8 mouse cellular contexts compared by ENCODE assay signal in genomic region chr2:118701971-118702882, GRCm38 (mm10). TPM values are rescaled to one million over a fixed set of nuclear protein-coding genes. Genes with fewer than 3 reads are reported as not detected.
DNase-seq lines count a peak whose midpoint lies in the region; ATAC-seq and TF ChIP-seq lines count a peak whose summit lies in the region.

No protein-coding gene starts in this region.

- no peak overlapping the region for H3K27ac ChIP-seq in kidney, adult 2 months (ENCODE audit: insufficient read depth, low read depth, low read length)
- peak overlapping the region; percentile 3; the same call in 1 of the 2 replicates for H3K27ac ChIP-seq in bone marrow, adult 2 months (ENCODE audit: control insufficient read depth, insufficient read depth, low read depth, low read length, poor library complexity)
- no peak overlapping the region for H3K27ac ChIP-seq in hindbrain, embryonic 12.5 days
- H3K27ac ChIP-seq in midbrain, embryonic 14.5 days (replicated peaks; ENCODE audit: low read depth, low read length), result no peak overlapping the region

- H3K4me2 ChIP-seq in hindbrain, embryonic 12.5 days (replicated peaks), result peak overlapping the region; percentile 70
- peak overlapping the region; percentile 67 for H3K4me2 ChIP-seq in midbrain, embryonic 14.5 days (ENCODE audit: low read length)

- TF ChIP-seq POLR2A in kidney, adult 2 months (IDR thresholded peaks at IDR 0.05; ENCODE audit: low read depth, low read length), result no peak
- no peak for TF ChIP-seq POLR2A in bone marrow, adult 2 months (IDR thresholded peaks at IDR 0.05; ENCODE audit: borderline replicate concordance, control insufficient read depth, low read depth, low read length)

- 0 out of 2 replicates have a peak, but pooled peaks have one; percentile 5 for ATAC-seq in hindbrain, embryonic 12.5 days (ENCODE audit: low FRiP score)
- ATAC-seq in midbrain, embryonic 14.5 days (ENCODE audit: low FRiP score, low TSS enrichment), result no peak
- no peak for ATAC-seq in megakaryocyte progenitor cell, adult 5-6 weeks (replicated peaks; ENCODE audit: poor library complexity)
- no peak for ATAC-seq in erythroid progenitor cell, adult 5-6 weeks (replicated peaks; ENCODE audit: low FRiP score, poor library complexity, severe bottlenecking)

- no peaks in the 10 kb centered on the region for H3K27me3 ChIP-seq in kidney, adult 2 months (replicated peaks; ENCODE audit: control insufficient read depth, insufficient read depth, low read length)
- peaks cover 94% of the 10 kb centered on the region for H3K27me3 ChIP-seq in hindbrain, embryonic 12.5 days
- peaks cover 79% of the 10 kb centered on the region for H3K27me3 ChIP-seq in midbrain, embryonic 14.5 days (ENCODE audit: control insufficient read depth, insufficient read depth, low read length)

- no peaks in the 10 kb centered on the region for H3K9me3 ChIP-seq in hindbrain, embryonic 12.5 days (replicated peaks)
- no peaks in the 10 kb centered on the region for H3K9me3 ChIP-seq in midbrain, embryonic 14.5 days (ENCODE audit: control insufficient read depth, low read length)

- 24% methylated on average over 51 of the region's 51 CpGs for WGBS in kidney, adult 2 months
- WGBS in bone marrow, adult 2 months, result 29% methylated on average over 51 of the region's 51 CpGs
- WGBS in hindbrain, embryonic 12.5 days, result 3% methylated on average over 51 of the region's 51 CpGs
- 3% methylated on average over 51 of the region's 51 CpGs for WGBS in midbrain, embryonic 14.5 days

- peak; percentile 42 for DNase-seq in kidney, adult 2 months
- no peak for DNase-seq in kidney, adult 18-20 months
- DNase-seq in midbrain, embryonic 14.5 days, result no peak
- no peak for DNase-seq in cerebellum, postnatal 25 days

- no peak for TF ChIP-seq CTCF in kidney, adult 2 months (conservative IDR thresholded peaks at IDR 0.05; ENCODE audit: insufficient read depth, insufficient read length, low read depth, low read length)
- no peak for TF ChIP-seq CTCF in bone marrow, adult 2 months (IDR thresholded peaks at IDR 0.05; ENCODE audit: control insufficient read depth, insufficient read depth, low read length)

- peak overlapping the region; percentile 40; the same call in 1 of the 2 replicates for H3K4me3 ChIP-seq in kidney, adult 2 months (ENCODE audit: insufficient read depth, low read depth, low read length)
- H3K4me3 ChIP-seq in bone marrow, adult 2 months (replicated peaks; ENCODE audit: control insufficient read depth, low read depth, low read length), result peak overlapping the region; percentile 42
- H3K4me3 ChIP-seq in hindbrain, embryonic 12.5 days, result peak overlapping the region; percentile 45
- peak overlapping the region; percentile 36 for H3K4me3 ChIP-seq in midbrain, embryonic 14.5 days (replicated peaks; ENCODE audit: low read depth, low read length)

- peak overlapping the region; percentile 35; the same call in 1 of the 2 replicates for H3K9ac ChIP-seq in hindbrain, embryonic 12.5 days
- no peak overlapping the region for H3K9ac ChIP-seq in midbrain, embryonic 14.5 days (replicated peaks; ENCODE audit: low read length)

- H3K36me3 ChIP-seq in kidney, adult 2 months (ENCODE audit: control insufficient read depth, insufficient read depth, low read length), result no peaks in the 10 kb centered on the region
- no peaks in the 10 kb centered on the region for H3K36me3 ChIP-seq in hindbrain, embryonic 12.5 days
- no peaks in the 10 kb centered on the region for H3K36me3 ChIP-seq in midbrain, embryonic 14.5 days (ENCODE audit: control insufficient read depth, insufficient read depth, low read length)

- H3K4me1 ChIP-seq in kidney, adult 2 months (ENCODE audit: control insufficient read depth, insufficient read depth, low read length), result peaks cover 3% of the 10 kb centered on the region; the same call in 1 of the 2 replicates
- peaks cover 4% of the 10 kb centered on the region for H3K4me1 ChIP-seq in bone marrow, adult 2 months (ENCODE audit: control insufficient read depth, insufficient read depth, low read length)
- H3K4me1 ChIP-seq in hindbrain, embryonic 12.5 days, result peaks cover 44% of the 10 kb centered on the region
- peaks cover 30% of the 10 kb centered on the region for H3K4me1 ChIP-seq in midbrain, embryonic 14.5 days (ENCODE audit: control insufficient read depth, insufficient read depth, low read length)

RNA-seq across cellular contexts. Expression of gene Ankrd63, which starts 1.5 kb away (rescaled TPM):
- 0.03 and 0.05 TPM in 2 replicates for polyA plus RNA-seq in kidney, adult 2 months (2012; rRNA removed)
- 0.92 TPM in 1 of 2 replicates, not detected in the other for polyA plus RNA-seq in bone marrow, adult 2 months (2011; ENCODE audit: insufficient read depth, insufficient read length, low replicate concordance, missing spikeins)
- polyA plus RNA-seq in hindbrain, embryonic 12.5 days (2016; fragmentation: Nextera tagmentation; extraction: Ambion mirVana), result not detected in 2 replicates
- polyA plus RNA-seq in midbrain, embryonic 14.5 days (2014; fragmentation: Nextera tagmentation; extraction: Ambion mirVana), result not detected in 2 replicates
- 0.61 and 0.89 TPM in 2 replicates for total RNA-seq in megakaryocyte progenitor cell, adult 5-6 weeks (2015)
- 0.33 and 0.84 TPM in 2 replicates for total RNA-seq in megakaryocyte progenitor cell, adult 5-6 weeks (2017)
- not detected in 2 replicates for total RNA-seq in erythroid progenitor cell, adult 5-6 weeks (2015; ENCODE audit: low replicate concordance)
- not detected in 2 replicates for total RNA-seq in erythroid progenitor cell, adult 5-6 weeks (2017; ENCODE audit: low replicate concordance)

RNA-seq across cellular contexts. Expression of gene Plcb2, which starts 26.0 kb away (rescaled TPM):
- polyA plus RNA-seq in kidney, adult 2 months (2012; rRNA removed), result 1.9 and 3.7 TPM in 2 replicates
- 33.7 and 84.6 TPM in 2 replicates for polyA plus RNA-seq in bone marrow, adult 2 months (2011; ENCODE audit: insufficient read depth, insufficient read length, low replicate concordance, missing spikeins)
- 0.44 and 0.59 TPM in 2 replicates for polyA plus RNA-seq in hindbrain, embryonic 12.5 days (2016; fragmentation: Nextera tagmentation; extraction: Ambion mirVana)
- polyA plus RNA-seq in midbrain, embryonic 14.5 days (2014; fragmentation: Nextera tagmentation; extraction: Ambion mirVana), result 0.40 and 0.74 TPM in 2 replicates
- total RNA-seq in megakaryocyte progenitor cell, adult 5-6 weeks (2015), result 71.2 and 80.9 TPM in 2 replicates
- total RNA-seq in megakaryocyte progenitor cell, adult 5-6 weeks (2017), result 61.1 and 70.4 TPM in 2 replicates
- 14.3 and 18.4 TPM in 2 replicates for total RNA-seq in erythroid progenitor cell, adult 5-6 weeks (2015; ENCODE audit: low replicate concordance)
- total RNA-seq in erythroid progenitor cell, adult 5-6 weeks (2017; ENCODE audit: low replicate concordance), result 9.8 and 12.3 TPM in 2 replicates

RNA-seq across cellular contexts. Expression of gene Pak6, which starts 39.1 kb away (rescaled TPM):
- 10.9 and 13.7 TPM in 2 replicates for polyA plus RNA-seq in kidney, adult 2 months (2012; rRNA removed)
- not detected in 2 replicates for polyA plus RNA-seq in bone marrow, adult 2 months (2011; ENCODE audit: insufficient read depth, insufficient read length, low replicate concordance, missing spikeins)
- 6.2 and 6.8 TPM in 2 replicates for polyA plus RNA-seq in hindbrain, embryonic 12.5 days (2016; fragmentation: Nextera tagmentation; extraction: Ambion mirVana)
- polyA plus RNA-seq in midbrain, embryonic 14.5 days (2014; fragmentation: Nextera tagmentation; extraction: Ambion mirVana), result 32.4 and 38.4 TPM in 2 replicates
- 0.07 and 0.17 TPM in 2 replicates for total RNA-seq in megakaryocyte progenitor cell, adult 5-6 weeks (2015)
- total RNA-seq in megakaryocyte progenitor cell, adult 5-6 weeks (2017), result 0.21 and 0.61 TPM in 2 replicates
- total RNA-seq in erythroid progenitor cell, adult 5-6 weeks (2015; ENCODE audit: low replicate concordance), result not detected in 2 replicates
- 0.15 and 0.39 TPM in 2 replicates for total RNA-seq in erythroid progenitor cell, adult 5-6 weeks (2017; ENCODE audit: low replicate concordance)

RNA-seq across cellular contexts. Expression of gene Inafm2, which starts 43.3 kb away (rescaled TPM):
- polyA plus RNA-seq in kidney, adult 2 months (2012; rRNA removed), result 8.1 and 8.7 TPM in 2 replicates
- polyA plus RNA-seq in bone marrow, adult 2 months (2011; ENCODE audit: insufficient read depth, insufficient read length, low replicate concordance, missing spikeins), result 16.0 and 28.5 TPM in 2 replicates
- polyA plus RNA-seq in hindbrain, embryonic 12.5 days (2016; fragmentation: Nextera tagmentation; extraction: Ambion mirVana), result 24.2 and 25.1 TPM in 2 replicates
- 25.2 and 30.8 TPM in 2 replicates for polyA plus RNA-seq in midbrain, embryonic 14.5 days (2014; fragmentation: Nextera tagmentation; extraction: Ambion mirVana)
- 27.9 and 29.6 TPM in 2 replicates for total RNA-seq in megakaryocyte progenitor cell, adult 5-6 weeks (2015)
- total RNA-seq in megakaryocyte progenitor cell, adult 5-6 weeks (2017), result 17.9 and 20.3 TPM in 2 replicates
- 5.0 and 8.4 TPM in 2 replicates for total RNA-seq in erythroid progenitor cell, adult 5-6 weeks (2015; ENCODE audit: low replicate concordance)
- 1.3 and 3.6 TPM in 2 replicates for total RNA-seq in erythroid progenitor cell, adult 5-6 weeks (2017; ENCODE audit: low replicate concordance)
